ENCODE assay signal across 31 mouse cellular contexts in genomic region chr12:14747381-14747780, GRCm38 (mm10).
A peak's percentile ranks its signal among the peaks of the same experiment; 100 is the strongest.
DNase-seq lines count a peak whose midpoint lies in the region; ATAC-seq and TF ChIP-seq lines count a peak whose summit lies in the region.
"Had no signal": no experiment of that assay in that cellular context is flagged by ENCODE, and none has a peak within 500 bp of the region (broad histone marks: within the 10 kb centered on the region; RNA-seq: fewer than 3 reads in every experiment).

No protein-coding gene starts in this region.

- H3K4me3 ChIP-seq in forebrain, embryonic 13.5 days = no peak overlapping the region
- no peak overlapping the region for H3K4me3 ChIP-seq in forebrain, embryonic 12.5 days (replicated peaks)
- no peak overlapping the region for H3K4me3 ChIP-seq in midbrain, embryonic 14.5 days (replicated peaks; ENCODE audit: low read depth, low read length)
- H3K4me3 ChIP-seq in midbrain, embryonic 11.5 days (ENCODE audit: low read depth, low read length) = no peak overlapping the region
- H3K4me3 ChIP-seq in midbrain, postnatal 0 days (ENCODE audit: low read depth, low read length) = no peak overlapping the region
- H3K4me3 ChIP-seq: gastrocnemius, adult 2 months; hindbrain, embryonic 13.5 days; limb, embryonic 10.5 days; limb, embryonic 15.5 days; liver, embryonic 15.5 days; midbrain, embryonic 12.5 days; myocyte; neural tube, embryonic 13.5 days had no signal

- peak; percentile 76 for DNase-seq in midbrain, embryonic 14.5 days
- no peak for DNase-seq in midbrain, embryonic 11.5 days (ENCODE audit: low spot score, missing footprints)
- peak; percentile 21 for DNase-seq in midbrain, postnatal 0 days (ENCODE audit: low spot score)
- no peak for DNase-seq in right cerebral cortex, postnatal 36 days (ENCODE audit: low spot score in 2 of 2)
- DNase-seq in embryo, embryonic 9.5 days (ENCODE audit: extremely low spot score) = no peak
- DNase-seq: adrenal gland, postnatal 10 days; cerebellum, adult 11-12 months; cerebellum, postnatal 10 days; gastrocnemius, adult 2 months; gastrocnemius, postnatal 36 days; heart, adult 18-20 months; heart, postnatal 36 days; kidney, adult 9 months; kidney, postnatal 10 days; layer of hippocampus, adult 9-11 months; lung, embryonic 14.5 days; right cerebral cortex, postnatal 14 days; thymus, postnatal 14 days had no signal

- H3K27me3 ChIP-seq in forebrain, embryonic 13.5 days = no peaks in the 10 kb centered on the region
- H3K27me3 ChIP-seq in forebrain, embryonic 12.5 days = no peaks in the 10 kb centered on the region
- H3K27me3 ChIP-seq in midbrain, embryonic 14.5 days (ENCODE audit: control insufficient read depth, insufficient read depth, low read length) = no peaks in the 10 kb centered on the region
- H3K27me3 ChIP-seq in midbrain, embryonic 11.5 days (ENCODE audit: control insufficient read depth, insufficient read depth, low read length) = no peaks in the 10 kb centered on the region
- H3K27me3 ChIP-seq in midbrain, postnatal 0 days (ENCODE audit: insufficient read depth, low read length) = no peaks in the 10 kb centered on the region
- H3K27me3 ChIP-seq: hindbrain, embryonic 13.5 days; limb, embryonic 15.5 days; liver, embryonic 15.5 days; midbrain, embryonic 12.5 days; neural tube, embryonic 13.5 days; Patski had no signal

- no peak overlapping the region for H3K4me2 ChIP-seq in forebrain, embryonic 13.5 days
- no peak overlapping the region for H3K4me2 ChIP-seq in forebrain, embryonic 12.5 days
- H3K4me2 ChIP-seq in midbrain, embryonic 14.5 days (ENCODE audit: low read length) = no peak overlapping the region
- no peak overlapping the region for H3K4me2 ChIP-seq in midbrain, embryonic 11.5 days
- H3K4me2 ChIP-seq in midbrain, postnatal 0 days (ENCODE audit: low read depth, low read length, poor library complexity, severe bottlenecking) = no peak overlapping the region
- H3K4me2 ChIP-seq: heart, embryonic 11.5 days; hindbrain, embryonic 13.5 days; limb, embryonic 15.5 days; liver, embryonic 15.5 days; lung, embryonic 14.5 days; midbrain, embryonic 12.5 days; neural tube, embryonic 13.5 days had no signal

- no peaks in the 10 kb centered on the region for H3K9me3 ChIP-seq in forebrain, embryonic 13.5 days (replicated peaks)
- H3K9me3 ChIP-seq in forebrain, embryonic 12.5 days = no peaks in the 10 kb centered on the region
- no peaks in the 10 kb centered on the region for H3K9me3 ChIP-seq in midbrain, embryonic 14.5 days (ENCODE audit: control insufficient read depth, low read length)
- H3K9me3 ChIP-seq in midbrain, embryonic 11.5 days (ENCODE audit: control insufficient read depth, low read length) = no peaks in the 10 kb centered on the region
- no peaks in the 10 kb centered on the region for H3K9me3 ChIP-seq in midbrain, postnatal 0 days (ENCODE audit: low read length)
- H3K9me3 ChIP-seq: G1E; hindbrain, embryonic 13.5 days; limb, embryonic 10.5 days; limb, embryonic 15.5 days; liver, embryonic 15.5 days; midbrain, embryonic 12.5 days; neural tube, embryonic 13.5 days had no signal

- 0 out of 2 replicates have a peak, but pooled peaks have one; percentile 43 for ATAC-seq in forebrain, embryonic 13.5 days
- ATAC-seq in forebrain, embryonic 12.5 days (ENCODE audit: low FRiP score) = no peak
- ATAC-seq in midbrain, embryonic 14.5 days (ENCODE audit: low FRiP score, low TSS enrichment) = peak; percentile 48; the same call in 1 of the 2 replicates
- ATAC-seq in midbrain, embryonic 11.5 days (ENCODE audit: low FRiP score) = no peak
- ATAC-seq in midbrain, postnatal 0 days (ENCODE audit: low FRiP score) = no peak
- ATAC-seq: intestine, postnatal 0 days; Patski had no signal

- 67% methylated on average over 2 of the region's 2 CpGs for WGBS in forebrain, embryonic 13.5 days
- 71% methylated on average over 2 of the region's 2 CpGs for WGBS in forebrain, embryonic 12.5 days
- 68% methylated on average over 2 of the region's 2 CpGs for WGBS in midbrain, embryonic 14.5 days
- 72% methylated on average over 2 of the region's 2 CpGs for WGBS in midbrain, embryonic 11.5 days
- 45% methylated on average over 2 of the region's 2 CpGs for WGBS in midbrain, postnatal 0 days

- TF ChIP-seq CTCF in midbrain, postnatal 0 days (IDR thresholded peaks at IDR 0.05) = no peak

- H3K36me3 ChIP-seq in forebrain, embryonic 13.5 days (ENCODE audit: poor library complexity, severe bottlenecking) = no peaks in the 10 kb centered on the region
- H3K36me3 ChIP-seq in forebrain, embryonic 12.5 days (replicated peaks) = no peaks in the 10 kb centered on the region
- H3K36me3 ChIP-seq in midbrain, embryonic 14.5 days (ENCODE audit: control insufficient read depth, insufficient read depth, low read length) = no peaks in the 10 kb centered on the region
- no peaks in the 10 kb centered on the region for H3K36me3 ChIP-seq in midbrain, embryonic 11.5 days (ENCODE audit: control insufficient read depth, insufficient read depth, low read length)
- no peaks in the 10 kb centered on the region for H3K36me3 ChIP-seq in midbrain, postnatal 0 days (ENCODE audit: insufficient read depth, low read length)
- H3K36me3 ChIP-seq: G1E; hindbrain, embryonic 13.5 days; limb, embryonic 10.5 days; limb, embryonic 15.5 days; liver, embryonic 15.5 days; midbrain, embryonic 12.5 days; neural tube, embryonic 13.5 days had no signal

- H3K9ac ChIP-seq in forebrain, embryonic 13.5 days = no peak overlapping the region
- no peak overlapping the region for H3K9ac ChIP-seq in forebrain, embryonic 12.5 days
- no peak overlapping the region for H3K9ac ChIP-seq in midbrain, embryonic 14.5 days (replicated peaks; ENCODE audit: low read length)
- H3K9ac ChIP-seq in midbrain, embryonic 11.5 days (ENCODE audit: low read length) = no peak overlapping the region
- H3K9ac ChIP-seq in midbrain, postnatal 0 days (replicated peaks; ENCODE audit: low read length, poor library complexity, severe bottlenecking) = no peak overlapping the region
- H3K9ac ChIP-seq: hindbrain, embryonic 13.5 days; limb, embryonic 15.5 days; liver, embryonic 15.5 days; lung, embryonic 14.5 days; midbrain, embryonic 12.5 days; neural tube, embryonic 13.5 days had no signal

- H3K4me1 ChIP-seq in forebrain, embryonic 13.5 days = no peaks in the 10 kb centered on the region
- H3K4me1 ChIP-seq in forebrain, embryonic 12.5 days = no peaks in the 10 kb centered on the region
- 0 out of 2 replicates have a peak, but pooled peaks cover 3% of the 10 kb centered on the region for H3K4me1 ChIP-seq in midbrain, embryonic 14.5 days (ENCODE audit: control insufficient read depth, insufficient read depth, low read length)
- no peaks in the 10 kb centered on the region for H3K4me1 ChIP-seq in midbrain, embryonic 11.5 days (ENCODE audit: control insufficient read depth, insufficient read depth, low read length)
- H3K4me1 ChIP-seq in midbrain, postnatal 0 days (ENCODE audit: insufficient read depth, low read length) = no peaks in the 10 kb centered on the region
- H3K4me1 ChIP-seq: hindbrain, embryonic 13.5 days; limb, embryonic 10.5 days; limb, embryonic 15.5 days; liver, embryonic 15.5 days; midbrain, embryonic 12.5 days; neural tube, embryonic 13.5 days had no signal

- no peak overlapping the region for H3K27ac ChIP-seq in forebrain, embryonic 13.5 days
- no peak overlapping the region for H3K27ac ChIP-seq in forebrain, embryonic 12.5 days
- H3K27ac ChIP-seq in midbrain, embryonic 14.5 days (replicated peaks; ENCODE audit: low read depth, low read length) = no peak overlapping the region
- H3K27ac ChIP-seq in midbrain, embryonic 11.5 days (ENCODE audit: low read depth, low read length) = no peak overlapping the region
- no peak overlapping the region for H3K27ac ChIP-seq in midbrain, postnatal 0 days (ENCODE audit: low read depth, low read length)
- H3K27ac ChIP-seq: gastrocnemius, adult 2 months; hindbrain, embryonic 13.5 days; limb, embryonic 10.5 days; limb, embryonic 15.5 days; liver, embryonic 15.5 days; midbrain, embryonic 12.5 days; neural tube, embryonic 13.5 days had no signal

Comparison
In these comparisons a context has a peak if more than half of its experiments do, and no peak if none do; other contexts are left out.
1. ATAC-seq: peak in forebrain, embryonic 13.5 days (single experiment) and midbrain, embryonic 14.5 days (single experiment); none in forebrain, embryonic 12.5 days (single experiment), midbrain, embryonic 11.5 days (single experiment) and midbrain, postnatal 0 days (single experiment).
2. DNase-seq: peak in midbrain, embryonic 14.5 days (single experiment) and midbrain, postnatal 0 days (single experiment); none in midbrain, embryonic 11.5 days (single experiment), right cerebral cortex, postnatal 36 days (0 of 2) and embryo, embryonic 9.5 days (single experiment).